Mouse (Mus musculus): ENCODE measurements around the gene Pcmtd2. TPM values are rescaled to one million over a fixed set of nuclear protein-coding genes. Genes with fewer than 3 reads are reported as not detected.

Gene Pcmtd2
- polyA plus RNA-seq, 1 experiment from 2014 or later = 33.4 TPM

Other genes starting within 250 kb of the Pcmtd2 start
- 76.5 and 82.4 TPM in 2 replicates for gene Prpf6, start 246.0 kb upstream of the Pcmtd2 start, polyA plus RNA-seq (2014; fragmentation: Nextera tagmentation; extraction: Ambion mirVana)
- 53.7 and 60.7 TPM in 2 replicates for gene Zfp512b, start 245.1 kb upstream of the Pcmtd2 start, polyA plus RNA-seq (2014; fragmentation: Nextera tagmentation; extraction: Ambion mirVana)
- 52.0 and 58.5 TPM in 2 replicates for gene Samd10, start 238.6 kb upstream of the Pcmtd2 start, polyA plus RNA-seq (2014; fragmentation: Nextera tagmentation; extraction: Ambion mirVana)
- gene Gm29797, start 180.8 kb upstream of the Pcmtd2 start, polyA plus RNA-seq (2014; fragmentation: Nextera tagmentation; extraction: Ambion mirVana) = not detected in 2 replicates
- 15.8 and 18.8 TPM in 2 replicates for gene Sox18, start 166.2 kb upstream of the Pcmtd2 start, polyA plus RNA-seq (2014; fragmentation: Nextera tagmentation; extraction: Ambion mirVana)
- 21.1 and 22.6 TPM in 2 replicates for gene Tcea2, start 157.5 kb upstream of the Pcmtd2 start, polyA plus RNA-seq (2014; fragmentation: Nextera tagmentation; extraction: Ambion mirVana)
- 64.7 and 74.8 TPM in 2 replicates for gene Rgs19, start 143.9 kb upstream of the Pcmtd2 start, polyA plus RNA-seq (2014; fragmentation: Nextera tagmentation; extraction: Ambion mirVana)
- gene Lkaaear1, start 139.4 kb upstream of the Pcmtd2 start, polyA plus RNA-seq (2014; fragmentation: Nextera tagmentation; extraction: Ambion mirVana) = not detected in 2 replicates
- 12.8 and 15.8 TPM in 2 replicates for gene Oprl1, start 122.8 kb upstream of the Pcmtd2 start, polyA plus RNA-seq (2014; fragmentation: Nextera tagmentation; extraction: Ambion mirVana)
- gene Myt1, start 74.5 kb upstream of the Pcmtd2 start, polyA plus RNA-seq (2014; fragmentation: Nextera tagmentation; extraction: Ambion mirVana) = 26.6 and 27.3 TPM in 2 replicates
- gene Polr3k, start 26.5 kb downstream of the Pcmtd2 start, polyA plus RNA-seq (2014; fragmentation: Nextera tagmentation; extraction: Ambion mirVana) = 99.4 and 103 TPM in 2 replicates
- not detected in 2 replicates for gene Gm14496, start 153.3 kb downstream of the Pcmtd2 start, polyA plus RNA-seq (2014; fragmentation: Nextera tagmentation; extraction: Ambion mirVana)

Data from forebrain, embryonic 11.5 days (tissue).